Mouse (Mus musculus) liver, adult 2 months (tissue): ENCODE results near the gene Palmd.

Experiments used
- CTCF ChIP-seq: fragments of 200-500 bp; IDR thresholded peaks from 2 replicates; pipeline ENCODE4 v1.5.1; 2011; ENCODE audit warnings: low read depth, low read length, control low read depth
- POLR2A ChIP-seq: fragments of 200-500 bp; IDR thresholded peaks from 2 replicates; pipeline ENCODE4 v1.6.1; 2011; ENCODE audit warnings: low read length, control low read depth; ENCODE audit not compliant: insufficient read depth; ENCODE audit errors: extremely low read depth

DNA sequence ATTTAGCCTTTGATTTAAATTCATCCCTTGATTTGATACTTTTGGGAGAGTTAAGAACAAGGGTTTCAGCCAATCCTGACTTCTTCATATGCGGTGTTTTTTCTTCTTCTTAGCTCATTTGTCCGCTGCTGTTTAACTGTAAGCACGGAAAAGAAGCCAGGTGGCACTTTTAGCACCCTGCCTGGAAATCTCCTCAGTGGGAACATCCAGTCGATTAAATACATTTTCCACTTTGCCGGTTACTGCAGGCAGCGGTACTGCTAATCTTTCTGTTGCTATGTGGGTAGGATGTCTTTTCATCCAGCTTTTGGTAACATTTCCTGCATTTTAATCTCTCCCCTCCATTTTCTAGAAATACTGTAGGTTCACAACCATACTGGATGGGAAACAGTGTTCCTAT, 38.6 kb upstream of the Palmd start:
- TF ChIP-seq CTCF (no peak), POLR2A (no peak)
